Mouse (Mus musculus) stomach, embryonic 16.5 days (tissue): Measurements from ENCODE around the gene Acyp1. TPM values are rescaled to one million over a fixed set of nuclear protein-coding genes. Genes with fewer than 3 reads are reported as not detected.

Source experiments
- ATAC-seq: fragments of 200-750 bp; cut with Nextera tagmentation; 2 replicates; pipeline ENCODE4 v1.8.0; 2017; ENCODE audit warnings: moderate number of reproducible peaks, moderate TSS enrichment; ENCODE audit not compliant: insufficient read depth, low FRiP score
- H3K27ac ChIP-seq: fragments of 300-500 bp; sonication (generic); 2 replicates; pipeline ENCODE4 v1.5.1; 2014; ENCODE audit warnings: low read length
- H3K27me3 ChIP-seq: fragments of 300-500 bp; sonication (generic); 2 replicates; pipeline ENCODE4 v1.6.1; 2014; ENCODE audit warnings: low read length, control low read depth, mixed read lengths; ENCODE audit not compliant: control insufficient read depth, insufficient read depth
- H3K36me3 ChIP-seq: fragments of 300-500 bp; sonication (generic); 2 replicates; pipeline ENCODE4 v1.6.1; 2014; ENCODE audit warnings: low read length; ENCODE audit not compliant: control insufficient read depth, insufficient read depth
- H3K4me1 ChIP-seq: fragments of 300-500 bp; sonication (generic); 2 replicates; pipeline ENCODE4 v1.6.1; 2014; ENCODE audit warnings: low read length, control low read depth, mixed read lengths; ENCODE audit not compliant: control insufficient read depth, insufficient read depth
- H3K4me2 ChIP-seq: fragments of 300-500 bp; sonication (generic); 2 replicates; pipeline ENCODE4 v1.6.1; 2014; ENCODE audit warnings: low read depth, low read length, mixed read lengths
- H3K4me3 ChIP-seq: fragments of 300-500 bp; sonication (generic); replicated peaks from 2 replicates; pipeline ENCODE4 v1.5.1; 2014; ENCODE audit warnings: mild to moderate bottlenecking, low read length
- H3K9ac ChIP-seq: fragments of 300-500 bp; sonication (generic); 2 replicates; pipeline ENCODE4 v1.6.1; 2014; ENCODE audit warnings: low read length
- H3K9me3 ChIP-seq: fragments of 300-500 bp; sonication (generic); replicated peaks from 2 replicates; pipeline ENCODE4 v1.6.1; 2016; ENCODE audit warnings: low read length, control low read depth; ENCODE audit not compliant: control insufficient read depth
- WGBS: fragments of 180-500 bp; shearing (Covaris S2); extraction: QIAGEN DNeasy Blood & Tissue Kit; methylation state at CpG from one replicate; pipeline ENCODE4 v1.1.7; 2014; 5-methylcytosine and 5-hydroxymethylcytosine counted together
- polyA plus RNA-seq: library from polyadenylated mRNA; unstranded; fragments of >200 nt; fragmentation: Nextera tagmentation; extraction: Ambion mirVana; gene quantifications from 2 replicates; pipeline ENCODE4 v1.2.1, GENCODE M21; 2015

Gene Acyp1
- polyA plus RNA-seq, 1 experiment from 2014 or later = 50.6 TPM

DNA sequence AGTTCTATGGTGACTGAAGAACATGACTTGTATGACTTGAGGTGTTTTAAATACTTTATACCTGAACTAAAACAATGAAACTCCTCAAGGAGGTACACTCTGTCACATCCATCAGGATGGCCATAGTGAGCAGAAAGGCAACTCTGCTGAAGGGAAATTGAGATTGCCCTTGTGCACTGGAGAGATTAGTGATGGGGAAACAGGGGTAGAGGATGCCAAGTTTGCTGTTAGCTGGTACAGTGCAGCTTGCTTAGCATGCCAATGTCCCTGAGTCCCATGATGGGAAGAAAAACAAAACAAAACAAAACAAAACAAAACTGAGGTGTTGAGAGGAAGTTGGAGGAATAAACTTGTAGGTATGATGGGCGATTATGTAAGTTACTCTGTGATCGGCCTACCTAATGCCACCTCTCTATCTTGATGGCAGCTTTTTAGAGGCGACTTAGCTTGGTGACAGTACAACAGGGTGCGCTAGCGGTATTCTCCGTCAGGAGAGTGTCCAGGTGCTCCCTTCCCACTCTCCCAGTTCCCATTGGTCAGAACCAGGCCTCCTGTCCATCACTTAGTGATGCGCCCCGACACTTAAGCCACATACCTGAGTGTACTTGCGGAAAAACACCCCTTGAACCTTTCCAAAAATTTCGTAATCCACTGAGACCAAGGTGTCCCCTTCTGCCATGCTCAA is 8.7 kb downstream of the Acyp1 start:
- 0 out of 2 replicates have a peak, but pooled peaks have one; percentile 15 for ATAC-seq

GRCm38 (mm10) chr12:85278919-85279318 is 9.3 kb downstream of the Acyp1 start:
- no peak for ATAC-seq
- H3K9me3 ChIP-seq = no peaks in the 10 kb centered on the region
- H3K9ac ChIP-seq = no peak overlapping the region
- peaks cover 4% of the 10 kb centered on the region for H3K4me1 ChIP-seq
- H3K4me2 ChIP-seq = no peak overlapping the region
- 0 out of 2 replicates have a peak, but pooled peaks cover 6% of the 10 kb centered on the region for H3K36me3 ChIP-seq
- H3K27me3 ChIP-seq = no peaks in the 10 kb centered on the region
- no peak overlapping the region for H3K4me3 ChIP-seq
- WGBS = 93% methylated on average over 10 of the region's 10 CpGs
- H3K27ac ChIP-seq = no peak overlapping the region

More for the DNA sequence above, 8.7 kb downstream of the Acyp1 start:
- peak overlapping the region; percentile 95 for H3K9ac ChIP-seq
- peak overlapping the region; percentile 88 for H3K27ac ChIP-seq
- peaks cover 4% of the 10 kb centered on the region for H3K4me1 ChIP-seq
- 6% methylated on average over 10 of the region's 10 CpGs for WGBS
- 0 out of 2 replicates have a peak, but pooled peaks cover 6% of the 10 kb centered on the region for H3K36me3 ChIP-seq
- H3K27me3 ChIP-seq = no peaks in the 10 kb centered on the region
- H3K9me3 ChIP-seq = no peaks in the 10 kb centered on the region
- peak overlapping the region; percentile 89 for H3K4me3 ChIP-seq
- H3K4me2 ChIP-seq = peak overlapping the region; percentile 77

DNA sequence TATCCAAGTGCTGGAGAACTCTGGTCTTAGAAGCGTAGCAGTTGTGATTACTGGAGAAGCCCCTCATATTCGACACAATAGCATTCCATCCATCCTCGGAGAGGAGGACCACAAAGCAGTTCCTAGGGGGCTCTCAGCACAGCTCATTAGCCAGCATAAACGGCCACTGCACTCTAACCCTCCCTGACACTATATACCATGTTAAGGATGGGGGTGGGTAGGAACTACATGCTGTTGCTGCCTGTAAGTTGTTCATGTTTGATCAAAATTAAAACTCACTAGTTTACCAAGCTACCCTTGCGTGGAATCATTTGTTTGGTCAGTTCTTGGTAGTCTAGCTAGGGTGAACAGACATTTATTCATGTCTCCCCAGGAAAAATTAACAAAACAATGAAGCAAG is 12.0 kb downstream of the Acyp1 start:
- Histone ChIP-seq H3K4me3 (no peak overlapping the region), H3K4me2 (no peak overlapping the region), H3K27ac (no peak overlapping the region), H3K9me3 (no peaks in the 10 kb centered on the region), H3K9ac (no peak overlapping the region), H3K36me3 (0 out of 2 replicates have a peak, but pooled peaks cover 6% of the 10 kb centered on the region), H3K27me3 (no peaks in the 10 kb centered on the region), H3K4me1 (peaks cover 6% of the 10 kb centered on the region)
- 79% methylated on average over 5 of the region's 5 CpGs for WGBS
- ATAC-seq = no peak

- no peak overlapping the region for H3K4me2 ChIP-seq
- no peak overlapping the region for H3K9ac ChIP-seq
- no peaks in the 10 kb centered on the region for H3K9me3 ChIP-seq
- ATAC-seq = peak; percentile 58
- peak overlapping the region; percentile 72 for H3K27ac ChIP-seq
- no peak overlapping the region for H3K4me3 ChIP-seq
- WGBS = 33% methylated on average over 10 of the region's 10 CpGs
- no peaks in the 10 kb centered on the region for H3K27me3 ChIP-seq
- H3K36me3 ChIP-seq = 0 out of 2 replicates have a peak, but pooled peaks cover 6% of the 10 kb centered on the region
- peaks cover 2% of the 10 kb centered on the region; the same call in 1 of the 2 replicates for H3K4me1 ChIP-seq
These were observed 14.7 kb downstream of the Acyp1 start for GRCm38 (mm10) chr12:85273508-85273907.

GRCm38 (mm10) chr12:85271843-85272206 is 16.4 kb downstream of the Acyp1 start:
- no peak for ATAC-seq
- no peaks in the 10 kb centered on the region; the same call in 1 of the 2 replicates for H3K9me3 ChIP-seq
- H3K4me3 ChIP-seq = no peak overlapping the region
- H3K27me3 ChIP-seq = no peaks in the 10 kb centered on the region
- 0 out of 2 replicates have a peak, but pooled peaks cover 4% of the 10 kb centered on the region for H3K36me3 ChIP-seq
- no peak overlapping the region for H3K4me2 ChIP-seq
- no peak overlapping the region for H3K9ac ChIP-seq
- H3K4me1 ChIP-seq = peaks cover 2% of the 10 kb centered on the region; the same call in 1 of the 2 replicates
- WGBS = 61% methylated on average over 4 of the region's 4 CpGs
- H3K27ac ChIP-seq = no peak overlapping the region

DNA sequence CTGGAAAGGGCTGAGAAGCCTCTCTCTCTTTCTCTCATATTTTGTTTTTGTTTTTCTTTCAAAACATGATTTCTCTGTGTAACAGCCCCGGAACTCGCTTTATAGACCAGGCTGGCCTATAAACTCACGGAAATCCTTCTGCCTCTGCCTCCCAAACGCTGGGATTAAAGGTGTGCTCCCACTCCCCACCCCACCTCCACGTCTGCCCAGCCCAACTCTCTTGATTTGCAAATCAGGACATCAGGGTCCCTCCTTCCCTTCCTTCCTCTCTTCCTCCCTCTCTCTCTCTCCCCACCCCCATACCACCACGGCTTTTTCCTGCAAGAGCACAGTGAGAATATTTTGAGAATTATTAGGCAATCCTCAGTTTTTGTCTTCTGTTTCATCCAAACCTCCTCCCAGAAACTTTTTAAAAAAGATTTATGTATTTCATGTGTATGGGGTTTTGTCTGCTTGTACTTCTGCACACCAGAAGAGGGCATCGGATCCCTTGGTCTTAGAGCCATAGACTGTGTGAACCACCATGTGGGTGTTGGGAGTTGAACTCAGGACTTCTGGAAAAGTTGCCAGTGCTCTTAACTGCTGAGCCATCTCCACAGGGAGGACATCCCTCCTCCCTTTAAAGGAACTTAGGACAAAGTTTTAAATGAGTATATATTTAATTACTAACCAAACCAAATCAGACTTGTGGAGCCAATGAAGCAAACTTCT is 17.0 kb downstream of the Acyp1 start:
- 0 out of 2 replicates have a peak, but pooled peaks cover 4% of the 10 kb centered on the region for H3K36me3 ChIP-seq
- H3K9me3 ChIP-seq = no peaks in the 10 kb centered on the region; the same call in 1 of the 2 replicates
- H3K4me3 ChIP-seq = no peak overlapping the region
- ATAC-seq = no peak
- no peak overlapping the region for H3K27ac ChIP-seq
- H3K4me1 ChIP-seq = peaks cover 2% of the 10 kb centered on the region; the same call in 1 of the 2 replicates
- H3K27me3 ChIP-seq = no peaks in the 10 kb centered on the region
- WGBS = 76% methylated on average over 7 of the region's 7 CpGs
- H3K4me2 ChIP-seq = no peak overlapping the region
- no peak overlapping the region for H3K9ac ChIP-seq

DNA sequence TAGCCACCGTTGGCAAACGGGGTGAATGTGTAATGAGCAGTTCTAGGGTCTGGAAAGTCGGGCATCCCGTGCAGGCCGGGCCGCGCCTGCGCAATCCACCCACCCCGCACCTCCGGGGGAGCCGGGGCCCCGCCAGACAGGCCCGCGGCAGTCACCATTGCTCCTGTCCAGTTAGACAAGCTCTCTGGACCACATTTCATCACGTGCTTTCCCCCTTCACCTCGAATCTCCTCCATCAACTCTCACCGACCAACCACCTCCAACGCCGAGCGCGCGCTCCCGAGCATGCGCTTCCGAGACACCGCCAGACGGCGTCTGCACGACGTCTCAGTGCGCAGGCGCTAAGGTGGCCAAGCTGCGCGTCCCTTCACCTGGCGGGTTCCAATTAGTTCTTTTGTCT is 17.9 kb downstream of the Acyp1 start, which contains the start of gene Mlh3:
Gene Mlh3 (minus strand): TSS at position 281 of the 400 bp plus-strand sequence.
- under 1% methylated on average over 35 of the region's 35 CpGs for WGBS
- H3K4me1 ChIP-seq = peaks cover 7% of the 10 kb centered on the region; the same call in 1 of the 2 replicates

DNA sequence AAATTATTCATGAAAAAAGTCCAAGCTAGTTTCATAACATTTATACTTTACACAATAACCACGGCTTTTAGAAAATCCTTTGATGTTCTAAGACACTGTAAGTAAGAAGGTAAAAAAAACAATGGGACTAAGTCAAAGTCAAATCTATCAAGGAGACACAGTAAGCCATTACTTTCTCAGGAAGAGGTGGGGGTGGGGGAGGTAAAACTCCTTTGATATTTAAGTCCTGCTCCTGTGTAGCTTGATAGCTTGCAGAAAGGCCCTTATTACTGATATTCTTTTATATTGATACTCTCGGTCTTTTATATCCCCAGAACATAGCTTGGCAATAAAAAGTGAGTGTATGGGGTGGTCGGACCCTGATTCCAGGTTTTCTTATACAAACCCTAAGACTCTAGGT is 18.4 kb downstream of the Acyp1 start:
- Histone ChIP-seq H3K4me1 (peaks cover 7% of the 10 kb centered on the region; the same call in 1 of the 2 replicates), H3K4me3 (peak overlapping the region; percentile 48), H3K36me3 (0 out of 2 replicates have a peak, but pooled peaks cover 2% of the 10 kb centered on the region), H3K9ac (peak overlapping the region; percentile 72), H3K9me3 (no peaks in the 10 kb centered on the region; the same call in 1 of the 2 replicates), H3K27ac (peak overlapping the region; percentile 43), H3K27me3 (no peaks in the 10 kb centered on the region), H3K4me2 (peak overlapping the region; percentile 64)
- WGBS = 40% methylated on average over 3 of the region's 3 CpGs
- ATAC-seq = no peak

More for the DNA sequence above, 17.9 kb downstream of the Acyp1 start, which contains the start of gene Mlh3:
- Histone ChIP-seq H3K9ac (peak within 1 kb of the TSS; percentile 72), H3K4me2 (peak within 1 kb of the TSS; percentile 64), H3K27me3 (no peaks in the 10 kb centered on the region), H3K36me3 (0 out of 2 replicates have a peak, but pooled peaks cover 4% of the 10 kb centered on the region), H3K4me3 (peak within 1 kb of the TSS; percentile 48), H3K9me3 (no peaks in the 10 kb centered on the region; the same call in 1 of the 2 replicates), H3K27ac (peak within 1 kb of the TSS; percentile 43)
- ATAC-seq = peak; percentile 85
